Mouse (Mus musculus): ENCODE measurements around the gene Zfand4.
A peak's percentile ranks its signal among the peaks of the same experiment; 100 is the strongest.
"Not testable (repeated sequence)": the region's sequence is repeated elsewhere in the genome, so short reads cannot be mapped to it uniquely, and the experiment has no call there.

The Zfand4 gene

GRCm38 (mm10) chr6:116319259-116319658 lies 55.2 kb downstream of the Zfand4 start:
- DNase-seq (ENCODE audit: low spot score) = no peak

GRCm38 (mm10) chr6:116326641-116327040 lies 62.6 kb downstream of the Zfand4 start:
- no peak for DNase-seq (ENCODE audit: low spot score)

GRCm38 (mm10) chr6:116331396-116331795 lies 67.4 kb downstream of the Zfand4 start:
- peak; percentile 8 for DNase-seq (ENCODE audit: low spot score)

GRCm38 (mm10) chr6:116337466-116337834 lies 73.4 kb downstream of the Zfand4 start:
- DNase-seq (ENCODE audit: low spot score) = no peak

GRCm38 (mm10) chr6:116337835-116338501 lies 73.9 kb downstream of the Zfand4 start, which contains the start of gene March8:
TSS of gene March8 (plus strand) at chr6:116338024.
- peak; percentile 90 for DNase-seq (ENCODE audit: low spot score)

GRCm38 (mm10) chr6:116338520-116338919 lies 74.5 kb downstream of the Zfand4 start:
- no peak for DNase-seq (ENCODE audit: low spot score)

GRCm38 (mm10) chr6:116339088-116339487 lies 75.1 kb downstream of the Zfand4 start:
- DNase-seq (ENCODE audit: low spot score) = no peak

- no peak for DNase-seq (ENCODE audit: low spot score)
Measured at GRCm38 (mm10) chr6:116340521-116340920, 76.5 kb downstream of the Zfand4 start.

GRCm38 (mm10) chr6:116347953-116348352 lies 83.9 kb downstream of the Zfand4 start:
- DNase-seq (ENCODE audit: low spot score) = no peak

GRCm38 (mm10) chr6:116349997-116350396 lies 86.0 kb downstream of the Zfand4 start:
- no peak for DNase-seq (ENCODE audit: low spot score)

- DNase-seq (ENCODE audit: low spot score) = no peak
Measured at GRCm38 (mm10) chr6:116350643-116351042, 86.6 kb downstream of the Zfand4 start.

- no peak for DNase-seq (ENCODE audit: low spot score)
Measured at GRCm38 (mm10) chr6:116351534-116351933, 87.5 kb downstream of the Zfand4 start.

- no peak for DNase-seq (ENCODE audit: low spot score)
Measured at GRCm38 (mm10) chr6:116353428-116353827, 89.4 kb downstream of the Zfand4 start.

GRCm38 (mm10) chr6:116356311-116356947 lies 92.4 kb downstream of the Zfand4 start:
- DNase-seq (ENCODE audit: low spot score) = not testable (repeated sequence)

GRCm38 (mm10) chr6:116356948-116357325 lies 92.9 kb downstream of the Zfand4 start:
- no peak for DNase-seq (ENCODE audit: low spot score)

GRCm38 (mm10) chr6:116358056-116358455 lies 94.0 kb downstream of the Zfand4 start:
- DNase-seq (ENCODE audit: low spot score) = no peak

GRCm38 (mm10) chr6:116359256-116359655 lies 95.2 kb downstream of the Zfand4 start:
- no peak for DNase-seq (ENCODE audit: low spot score)

GRCm38 (mm10) chr6:116361463-116361862 lies 97.4 kb downstream of the Zfand4 start:
- DNase-seq (ENCODE audit: low spot score) = no peak

- no peak for DNase-seq (ENCODE audit: low spot score)
Measured at GRCm38 (mm10) chr6:116361993-116362392, 98.0 kb downstream of the Zfand4 start.

- DNase-seq (ENCODE audit: low spot score) = no peak
Measured at GRCm38 (mm10) chr6:116367971-116368370, 103.9 kb downstream of the Zfand4 start.

GRCm38 (mm10) chr6:116369811-116370210 lies 105.8 kb downstream of the Zfand4 start:
- no peak for DNase-seq (ENCODE audit: low spot score)

- DNase-seq (ENCODE audit: low spot score) = no peak
Measured at GRCm38 (mm10) chr6:116370216-116370976, 106.4 kb downstream of the Zfand4 start.

GRCm38 (mm10) chr6:116371500-116371899 lies 107.5 kb downstream of the Zfand4 start:
- no peak for DNase-seq (ENCODE audit: low spot score)
